Mouse (Mus musculus) adrenal gland, adult 2 months (tissue): ENCODE results near the gene Gmppa. TPM values are rescaled to one million over a fixed set of nuclear protein-coding genes. Genes with fewer than 3 reads are reported as not detected.

Experiments used
- DNase-seq: peaks from one replicate; pipeline ENCODE4 v3.0.0; 2021
- polyA plus RNA-seq: library from polyadenylated mRNA; depleted of rRNA; stranded (reverse); fragments of >200 nt; gene quantifications from 2 replicates; pipeline ENCODE4 v1.2.3, GENCODE M21; 2012
- total RNA-seq, 2 experiments: library from RNA; stranded (reverse); gene quantifications; 2 replicates each; pipeline ENCODE4 v1.2.3; 2021

The Gmppa gene
- total and polyA plus RNA-seq, 3 experiments = 69.1 to 189 (median 77.7) TPM

DNA sequence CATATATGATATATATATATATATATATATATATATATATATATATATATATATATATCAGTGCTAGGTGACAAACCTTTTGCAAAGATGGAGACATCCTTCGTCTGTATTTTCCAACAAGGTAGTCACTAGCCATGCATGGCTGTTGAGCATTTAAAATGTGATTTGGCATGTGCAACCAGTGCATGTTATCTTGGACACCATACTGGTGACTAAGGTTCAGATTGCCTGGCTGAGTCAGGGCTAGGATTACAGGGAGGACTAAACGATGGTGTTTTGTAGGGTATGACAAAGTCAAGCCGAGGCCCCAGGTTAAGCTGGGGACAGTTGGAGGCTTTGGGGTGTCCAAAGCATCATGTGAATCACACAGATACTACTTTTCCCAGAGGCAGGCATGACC is 19.7 kb downstream of the Gmppa start:
- DNase-seq = no peak

DNA sequence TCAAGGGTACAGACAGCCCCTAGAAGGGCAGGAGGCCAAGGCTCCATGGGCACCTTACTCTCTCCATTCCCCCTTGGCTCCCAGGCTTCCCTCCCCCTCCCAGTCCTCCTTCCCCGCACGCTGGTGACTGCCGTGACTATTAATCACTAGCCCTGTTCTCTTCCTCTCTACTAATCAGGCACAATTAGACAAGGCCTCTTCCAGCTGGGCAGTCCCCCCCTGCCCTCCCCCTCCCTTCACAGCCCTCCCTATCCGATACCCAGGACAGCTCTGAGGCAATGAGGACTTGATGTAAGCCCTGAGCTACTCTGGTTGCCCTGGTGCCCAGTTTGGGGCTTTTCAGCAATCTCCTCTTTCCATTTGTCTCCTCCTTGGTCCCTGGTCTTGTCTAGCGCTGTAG is 20.2 kb downstream of the Gmppa start:
- no peak for DNase-seq

DNA sequence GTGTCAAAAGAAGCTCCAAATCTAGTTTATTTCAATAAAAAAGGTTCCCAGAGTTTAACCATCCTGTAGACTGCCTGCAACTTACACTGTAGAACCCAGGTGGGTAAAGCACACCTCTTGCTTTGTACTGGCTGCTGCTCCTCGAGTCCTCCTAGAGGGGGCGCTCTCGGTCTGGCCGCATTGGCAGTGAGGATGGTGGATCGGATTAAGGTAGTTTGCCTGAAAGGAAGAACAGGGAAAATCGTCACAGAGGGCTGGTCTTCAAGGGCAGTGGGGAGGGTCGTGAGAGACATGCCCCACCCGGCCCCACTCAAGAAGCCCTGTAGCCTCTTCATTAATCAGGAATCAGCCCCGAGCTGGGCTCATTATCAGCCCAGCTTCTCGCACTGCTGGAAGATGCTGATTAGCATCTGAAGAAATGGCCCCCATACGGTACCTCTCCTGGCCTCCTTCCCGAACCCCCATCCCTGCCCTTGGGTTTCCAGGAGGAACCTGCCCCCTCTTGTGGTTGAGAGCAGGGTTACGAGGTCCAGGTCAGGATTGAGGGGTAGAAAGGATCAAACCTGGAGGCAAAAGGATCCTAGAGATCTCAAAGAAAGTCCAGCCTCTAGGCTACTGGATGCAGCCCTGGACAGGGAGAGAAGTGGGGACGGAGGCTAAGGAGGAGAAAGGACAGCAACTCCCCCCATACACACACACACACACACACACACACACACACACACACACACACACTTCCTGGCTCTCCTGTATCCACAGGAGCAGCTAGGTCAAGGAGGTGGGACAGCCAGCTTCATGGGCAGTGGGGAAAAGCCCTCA is 21.2 kb downstream of the Gmppa start:
- DNase-seq = no peak

DNA sequence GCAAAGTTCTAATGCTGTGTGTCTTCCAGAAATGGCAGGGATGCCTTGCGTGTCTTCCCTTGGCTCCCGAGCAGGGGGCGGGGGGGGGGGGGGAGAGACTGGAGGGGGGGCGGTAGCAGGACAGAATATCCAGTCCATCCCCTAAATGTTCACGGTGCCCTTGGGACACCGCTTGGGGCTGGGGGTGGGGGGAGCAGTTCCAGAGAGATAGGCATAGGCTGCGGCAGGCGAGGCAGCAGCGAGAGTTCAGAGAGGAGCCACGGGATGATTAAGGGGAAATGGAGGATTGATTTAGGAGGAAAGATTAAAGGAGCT is 21.9 kb downstream of the Gmppa start:
- no peak for DNase-seq

DNA sequence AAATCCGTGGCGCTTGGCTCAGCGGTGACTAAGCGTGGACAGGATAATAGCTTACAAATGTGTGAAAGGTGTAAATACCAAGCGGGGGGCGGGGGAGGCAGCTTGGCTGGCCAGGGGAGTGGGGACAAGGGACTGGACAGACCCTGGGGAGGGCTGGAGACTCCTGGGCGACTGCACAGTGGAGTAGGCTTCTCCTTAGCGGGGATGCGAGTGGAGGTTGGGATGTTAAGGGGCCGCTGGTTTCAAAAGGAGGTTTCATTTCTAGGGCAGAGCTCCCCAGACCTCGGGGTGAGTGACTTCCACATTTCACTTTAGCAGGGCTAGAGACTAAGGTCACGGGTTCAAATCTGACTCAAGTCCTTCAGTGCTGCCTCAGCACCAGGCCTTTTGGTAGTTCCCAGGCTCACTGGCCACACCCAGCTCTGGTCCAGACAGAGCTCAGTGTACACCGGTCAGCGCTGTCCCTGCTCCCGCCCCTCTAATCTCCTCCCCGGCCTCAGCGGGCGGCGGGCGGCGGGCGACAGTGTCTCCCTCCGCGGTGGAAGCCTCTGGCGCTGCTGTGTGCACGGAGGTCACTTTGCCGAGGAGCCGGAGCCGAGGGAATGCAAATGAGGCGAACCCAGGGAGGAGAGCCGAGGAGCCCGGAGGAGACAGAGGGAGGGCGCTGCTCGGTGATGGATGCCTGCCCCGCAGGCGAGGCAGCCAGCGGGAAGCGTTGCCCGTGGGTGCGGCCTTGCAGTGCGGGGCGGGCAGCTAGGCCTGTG is 22.5 kb downstream of the Gmppa start:
- DNase-seq = peak; percentile 65

DNA sequence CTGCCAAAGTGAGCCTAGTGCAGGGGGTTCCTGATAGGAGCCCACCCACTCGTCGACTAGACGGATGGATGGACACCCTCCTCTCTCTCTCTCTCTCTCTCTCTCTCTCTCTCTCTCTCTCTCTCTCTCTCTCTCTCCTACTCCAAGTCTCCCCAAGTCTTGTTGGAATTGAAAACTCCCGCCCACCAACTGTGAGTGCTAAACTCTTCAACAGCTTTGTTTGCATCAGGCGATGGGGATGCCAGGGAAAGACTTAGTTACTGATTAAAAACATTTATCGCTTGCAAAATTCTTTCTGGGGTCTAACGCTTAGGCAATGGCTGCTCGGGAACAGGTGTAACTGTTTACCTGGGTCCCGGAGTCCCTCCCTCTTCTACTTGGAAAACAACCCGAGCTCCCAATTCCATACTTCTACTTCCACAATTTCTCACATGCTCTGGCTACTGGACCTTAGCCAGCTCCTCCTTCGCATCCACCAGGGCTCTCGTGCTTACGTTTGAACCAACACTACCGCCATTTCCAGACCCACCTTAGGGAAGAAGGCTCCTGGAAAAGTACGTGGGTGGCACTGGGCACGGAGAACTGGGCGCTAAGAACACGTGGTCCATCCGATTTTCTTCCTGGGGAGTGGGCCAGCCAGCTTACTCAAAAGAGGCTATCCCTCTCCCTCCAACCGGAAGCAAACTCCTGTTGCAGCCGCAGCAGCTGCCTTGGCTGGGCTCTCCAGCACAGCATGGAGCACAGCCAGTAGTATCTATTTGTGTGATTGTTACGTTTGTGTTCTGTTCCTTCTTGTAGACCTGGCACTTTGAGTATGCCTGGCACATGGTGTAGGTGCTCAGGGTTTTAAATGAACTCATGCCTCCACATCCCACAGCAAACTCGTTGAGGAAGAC is 23.3 kb downstream of the Gmppa start:
- no peak for DNase-seq

DNA sequence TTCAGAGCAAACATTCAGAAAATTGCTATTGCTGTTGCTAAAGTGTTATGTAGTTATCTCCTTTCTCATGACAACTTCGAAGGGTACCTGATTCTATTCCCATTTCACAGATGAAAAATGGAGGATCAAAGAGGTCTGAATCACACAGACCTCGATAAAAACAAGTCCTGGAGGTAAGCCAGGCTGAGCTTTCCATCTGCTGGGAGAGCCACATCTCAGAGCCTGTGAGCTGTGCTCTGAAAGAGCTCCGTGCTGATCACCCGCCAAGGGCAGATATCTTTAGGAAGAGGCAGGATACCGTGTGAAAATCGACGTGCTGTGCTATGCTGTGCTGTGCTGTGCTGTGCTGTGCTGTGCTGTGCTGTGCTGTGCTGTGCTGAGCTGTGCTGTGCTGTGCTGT is 24.6 kb downstream of the Gmppa start:
- no peak for DNase-seq

DNA sequence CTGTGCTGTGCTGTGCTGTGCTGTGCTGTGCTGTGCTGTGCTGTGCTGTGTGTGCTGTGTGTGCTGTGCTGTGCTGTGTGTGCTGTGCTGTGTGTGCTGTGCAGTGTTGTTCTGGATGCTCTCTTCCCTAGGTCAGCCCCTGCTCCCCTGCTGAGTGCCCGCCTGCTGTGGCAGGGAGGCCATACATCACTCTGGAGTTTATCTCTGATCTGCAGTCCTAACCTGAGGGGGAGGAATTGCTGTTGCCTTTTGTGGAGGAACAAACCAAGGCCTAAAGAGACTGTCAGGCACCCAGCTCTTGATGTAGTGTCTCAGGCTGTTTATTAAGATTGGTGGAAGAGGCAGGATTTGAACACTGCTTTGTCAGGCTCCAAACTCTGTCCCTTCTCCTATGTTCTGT is 26.9 kb downstream of the Gmppa start:
- no peak for DNase-seq

DNA sequence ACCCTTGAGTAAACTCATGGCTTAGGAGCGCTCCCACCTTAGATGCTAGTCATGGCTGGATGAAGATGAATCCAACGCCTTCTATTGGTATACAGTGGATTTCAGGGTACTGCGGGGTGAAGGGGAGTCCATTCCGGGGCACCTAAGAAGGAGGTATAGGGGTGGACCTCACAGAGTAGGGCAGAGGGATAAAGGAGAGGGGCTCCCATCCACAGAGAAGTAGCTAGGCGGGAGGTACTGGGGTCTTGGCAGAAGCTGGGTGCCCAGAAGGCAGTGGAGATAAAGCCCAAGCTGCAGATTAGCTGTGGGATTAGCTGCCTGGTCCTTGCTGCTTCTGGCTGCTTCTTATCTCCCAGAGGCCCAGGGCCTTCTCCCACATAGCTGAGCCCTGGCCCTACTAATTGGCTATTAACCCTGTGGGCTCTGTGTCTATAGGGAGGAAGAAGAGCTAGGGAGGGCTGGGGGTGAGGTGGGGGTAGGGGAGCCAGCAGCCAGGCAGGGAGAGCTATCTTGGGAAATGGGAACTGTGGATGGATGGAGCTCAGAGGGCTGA is 28.0 kb downstream of the Gmppa start:
- no peak for DNase-seq

DNA sequence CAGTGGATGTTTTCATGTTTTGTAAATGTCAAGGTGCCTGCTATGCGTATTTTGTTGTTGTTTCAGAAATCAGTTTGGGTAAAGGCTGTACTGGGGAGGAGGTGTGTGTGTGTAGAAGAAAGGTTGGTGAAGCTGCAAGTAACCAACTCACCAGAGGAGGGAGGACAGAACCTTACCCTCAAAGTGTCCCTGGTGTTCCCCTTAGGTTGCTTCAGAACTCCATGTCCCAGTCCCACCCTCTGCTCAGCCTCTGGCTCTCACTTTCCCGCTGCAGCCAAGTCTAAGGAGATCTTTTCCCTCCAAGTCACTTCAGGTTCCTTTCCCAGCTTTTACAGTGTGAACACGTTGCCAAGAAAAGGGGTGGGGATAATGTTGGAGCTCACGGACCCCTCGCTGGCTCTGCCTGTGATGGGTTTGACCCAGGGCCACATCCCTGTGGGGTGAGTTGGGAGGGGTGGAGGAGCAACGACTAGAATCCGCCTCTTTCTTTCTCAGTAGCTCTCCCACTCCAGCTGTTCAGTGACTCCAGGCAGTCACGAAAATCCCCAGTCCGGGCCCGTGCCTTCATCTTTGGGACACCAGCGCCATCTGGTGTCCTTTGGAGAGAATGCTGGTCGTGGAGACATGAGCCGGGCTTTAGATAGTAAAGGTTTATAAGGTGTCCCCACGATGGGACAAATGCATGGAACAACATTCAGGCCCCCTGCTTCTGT is 31.6 kb downstream of the Gmppa start:
- peak; percentile 81 for DNase-seq

DNA sequence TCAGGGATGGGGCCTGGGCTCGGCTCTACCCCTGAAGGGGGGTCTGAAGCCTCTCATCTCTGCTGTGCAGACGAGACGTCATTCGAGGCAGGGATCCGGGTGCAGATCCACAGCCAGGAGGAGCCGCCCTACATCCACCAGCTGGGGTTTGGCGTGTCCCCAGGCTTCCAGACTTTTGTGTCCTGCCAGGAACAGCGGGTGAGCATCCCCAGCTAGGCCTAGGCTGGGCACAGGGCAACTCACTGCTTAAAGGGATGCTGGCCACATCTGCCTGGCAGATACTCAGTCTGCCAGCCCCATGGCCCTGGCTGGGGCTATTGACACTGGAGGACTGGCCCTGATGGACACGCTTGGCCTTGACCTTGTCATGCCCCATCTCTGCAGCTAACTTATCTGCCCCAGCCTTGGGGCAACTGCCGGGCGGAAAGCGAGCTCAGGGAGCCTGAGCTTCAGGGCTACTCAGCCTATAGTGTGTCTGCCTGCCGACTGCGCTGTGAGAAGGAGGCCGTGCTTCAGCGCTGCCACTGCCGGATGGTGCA is 33.6 kb downstream of the Gmppa start:
- DNase-seq = peak; percentile 78

DNA sequence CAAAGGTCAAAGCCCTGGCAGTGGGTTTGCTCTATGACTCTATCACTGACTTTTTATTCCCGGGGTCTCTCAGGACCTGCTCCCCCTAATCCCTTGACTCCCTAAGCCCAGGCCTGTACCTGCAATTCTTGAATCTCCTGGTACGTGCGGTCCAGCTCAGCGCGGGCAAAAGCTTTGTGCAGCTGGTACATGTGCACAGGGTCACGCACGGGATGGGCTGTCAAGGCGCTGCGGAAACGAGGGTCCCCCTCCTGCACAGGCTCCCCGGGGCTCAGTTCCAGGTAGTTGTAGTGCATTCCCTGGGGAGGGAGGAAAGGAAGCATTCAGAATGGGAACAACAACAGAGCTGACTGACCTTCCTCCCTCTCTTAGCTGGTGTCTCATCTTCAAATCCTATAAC is 40.7 kb downstream of the Gmppa start:
- no peak for DNase-seq

DNA sequence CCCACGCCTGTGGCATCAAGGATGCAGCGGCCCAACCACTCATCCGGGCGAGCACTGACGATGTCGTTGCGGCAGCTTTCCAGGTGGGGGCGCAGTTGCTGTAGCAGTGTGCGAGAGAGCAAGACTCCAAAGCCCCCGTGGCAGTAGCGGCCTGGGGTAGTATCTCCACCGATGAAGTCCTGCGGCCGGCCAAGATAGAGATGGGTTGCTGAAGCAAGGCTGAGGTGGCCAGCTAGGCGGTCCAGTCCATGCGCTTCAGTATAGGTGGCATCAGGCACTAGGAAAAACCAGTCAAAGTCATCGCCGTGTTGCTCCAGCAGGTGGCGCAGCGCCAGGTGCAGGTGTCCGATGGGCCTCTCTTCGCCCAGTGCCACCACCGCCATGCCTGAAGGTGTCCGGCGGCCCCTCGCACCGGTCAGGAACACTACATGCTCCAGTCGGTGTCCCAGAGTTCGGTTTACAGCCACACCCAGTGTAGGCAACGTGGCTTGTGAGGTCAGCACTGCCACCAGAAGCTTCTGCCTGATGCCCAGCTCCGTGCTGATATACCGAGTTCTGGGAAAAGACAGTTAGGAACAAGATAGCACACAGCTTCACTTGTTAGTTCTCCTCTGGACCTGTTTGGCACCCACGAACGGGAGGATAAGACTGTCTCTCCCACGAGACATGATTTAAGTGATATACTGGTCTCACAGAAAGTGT is 41.7 kb downstream of the Gmppa start:
- peak; percentile 88 for DNase-seq

DNA sequence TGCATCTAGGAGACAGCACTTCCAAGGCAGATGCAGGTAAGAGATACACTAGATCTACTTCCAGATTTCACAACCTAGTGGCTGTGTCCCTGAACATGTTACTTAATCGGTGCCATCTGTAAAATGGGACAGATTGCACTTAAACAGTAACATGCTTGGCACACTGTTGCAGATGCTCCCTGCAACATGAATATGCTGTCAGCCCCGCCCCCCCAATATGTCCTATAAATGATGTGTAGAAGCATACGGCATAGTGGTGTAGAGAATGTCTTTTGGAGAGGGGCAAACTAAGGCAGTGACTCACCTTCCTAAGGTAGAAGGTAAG is 42.2 kb downstream of the Gmppa start:
- no peak for DNase-seq

DNA sequence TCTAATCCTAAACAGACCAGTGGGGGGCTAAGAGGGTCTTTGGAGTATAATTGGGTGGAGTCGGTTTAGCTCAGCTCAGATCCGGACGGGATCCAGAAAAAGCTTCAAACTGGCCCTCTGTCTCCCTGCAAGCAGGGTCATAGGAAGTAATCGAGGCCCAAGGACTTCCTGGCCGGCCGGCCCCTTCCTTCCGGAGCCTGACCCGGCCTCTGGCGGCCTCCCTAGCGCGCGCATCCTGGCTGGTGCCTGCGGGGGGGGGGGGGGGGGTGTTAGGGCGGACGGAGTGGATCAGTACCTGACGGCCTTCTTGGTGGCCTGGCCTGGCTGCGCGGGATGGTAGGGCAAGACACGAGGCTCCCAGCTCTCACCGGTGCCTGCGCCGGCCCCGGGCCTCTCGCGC is 42.8 kb downstream of the Gmppa start:
- DNase-seq = peak; percentile 71

DNA sequence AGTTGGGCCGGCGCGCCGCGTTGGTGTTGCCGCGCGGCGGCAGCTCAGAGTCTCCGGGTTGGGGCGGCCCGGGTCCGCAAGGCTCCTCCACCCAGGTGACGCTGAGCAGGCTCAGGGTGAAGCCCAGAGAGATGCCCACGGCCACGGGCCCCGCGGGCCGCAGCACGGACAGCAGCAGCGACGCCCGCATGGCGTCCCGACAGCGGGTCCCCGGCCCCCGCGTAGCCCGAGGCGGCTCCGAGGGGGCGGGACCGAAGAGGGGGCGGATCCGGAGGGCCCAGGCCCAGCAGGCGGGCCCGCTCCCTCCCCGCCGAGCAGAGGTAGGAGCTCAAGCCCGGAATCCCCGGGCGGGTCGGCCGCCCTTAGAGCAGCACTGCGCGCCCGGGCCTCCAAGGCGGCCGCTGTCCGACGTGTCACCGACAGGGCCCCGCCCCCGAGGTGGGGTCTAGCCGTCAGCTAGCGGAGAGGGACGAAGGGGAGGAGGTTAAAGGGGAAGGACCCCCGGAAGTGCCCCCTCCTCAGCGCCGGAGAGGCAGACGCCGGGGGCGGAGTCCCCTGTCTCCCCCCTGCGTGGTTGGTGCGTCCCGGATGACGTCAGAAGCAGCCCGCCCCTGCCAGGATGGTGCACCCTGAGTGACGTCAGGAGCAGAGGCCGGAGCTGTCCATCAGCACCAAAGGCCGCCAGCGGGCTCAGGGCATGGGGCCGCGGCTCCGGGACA is 43.3 kb downstream of the Gmppa start, which contains the start of the genes Chpf and Tmem198:
Gene Chpf (minus strand): TSS at position 392 of the 719 bp plus-strand sequence.
Gene Tmem198 (plus strand): TSS at position 617 of the 719 bp plus-strand sequence.
- DNase-seq = peak; percentile 99

DNA sequence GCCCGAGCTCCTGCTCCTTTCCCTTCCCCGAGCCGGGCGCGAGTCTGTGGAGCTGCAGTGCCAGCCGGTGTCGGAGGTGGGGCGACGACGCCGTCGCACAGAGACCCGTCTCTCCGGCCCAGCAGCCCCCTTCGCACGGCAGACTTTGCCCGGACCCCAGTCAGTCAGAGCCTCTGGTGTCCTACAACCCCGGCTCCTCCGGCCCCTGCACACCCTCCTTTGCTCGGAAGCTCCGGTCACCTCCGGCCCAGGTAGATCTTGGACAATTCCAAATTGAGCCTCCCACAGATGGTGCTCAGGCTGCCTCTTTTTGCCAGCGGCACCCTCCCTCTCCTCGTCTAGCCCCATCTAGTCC is 43.9 kb downstream of the Gmppa start:
- DNase-seq = no peak

DNA sequence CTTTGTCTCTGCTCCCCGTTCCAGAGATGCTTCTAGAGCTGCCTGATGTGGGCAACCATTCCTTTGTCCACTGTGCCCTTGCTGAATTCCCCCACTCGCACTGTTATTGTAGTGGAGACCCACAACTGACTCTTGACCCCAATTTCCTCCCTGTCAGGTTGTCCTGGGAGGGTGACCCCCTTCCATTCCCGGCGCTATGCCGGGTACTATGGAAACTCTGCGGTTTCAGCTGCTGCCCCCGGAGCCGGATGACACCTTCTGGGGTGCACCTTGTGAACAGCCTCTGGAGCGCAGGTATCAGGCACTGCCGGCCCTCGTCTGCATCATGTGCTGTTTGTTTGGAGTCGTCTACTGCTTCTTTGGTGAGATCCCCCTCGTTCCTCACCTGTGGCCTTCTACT is 44.3 kb downstream of the Gmppa start:
- DNase-seq = no peak

DNA sequence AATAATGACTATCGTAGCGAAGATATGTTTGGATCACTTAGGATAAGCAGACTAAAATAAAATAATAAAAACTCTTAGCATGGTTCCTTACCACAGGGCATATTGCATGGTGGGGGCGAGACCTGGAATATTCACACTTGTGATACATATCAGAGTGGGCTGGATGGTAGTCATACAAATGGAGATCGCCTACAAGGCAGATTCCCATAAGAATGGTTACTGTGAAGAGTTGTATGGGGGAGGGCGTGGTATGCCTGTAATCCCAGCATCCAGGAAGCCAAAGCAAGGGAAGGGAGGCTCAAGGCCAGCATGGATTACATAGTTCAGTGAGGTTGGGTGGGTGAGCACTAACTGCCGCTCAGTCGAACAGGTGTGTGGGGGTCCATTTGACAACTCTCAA is 45.0 kb downstream of the Gmppa start:
- DNase-seq = no peak

DNA sequence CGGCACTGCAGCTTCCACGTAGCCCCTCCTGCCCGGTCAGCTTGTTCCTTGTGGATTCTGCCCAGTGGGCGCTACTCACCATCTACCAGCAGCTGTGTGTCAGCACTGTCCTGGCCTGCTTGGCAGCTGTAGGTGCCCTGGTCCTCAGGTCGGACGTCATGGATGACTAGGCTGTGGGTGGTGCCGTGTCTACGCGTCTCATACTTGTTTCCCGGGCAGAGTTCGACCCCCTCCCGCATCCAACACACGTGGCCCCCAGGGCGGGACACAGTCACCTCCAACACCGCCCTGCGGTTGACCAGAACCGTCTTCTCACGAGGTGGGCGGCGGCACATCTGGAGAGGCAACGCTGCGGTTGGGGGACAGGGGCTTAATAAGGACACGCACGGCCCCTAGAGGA is 50.8 kb downstream of the Gmppa start:
- DNase-seq = peak; percentile 28
